Mouse (Mus musculus) cerebellum, postnatal 10 days (tissue): Measurements from ENCODE around the gene Hdac6.
A peak's percentile ranks its signal among the peaks of the same experiment; 100 is the strongest.

ENCODE experiments used
- DNase-seq, 2 experiments: peaks; one replicate each; pipeline ENCODE4 v3.0.0; 2021; ENCODE audit warnings: mixed read lengths in 2 of 2

Hdac6 gene

DNA sequence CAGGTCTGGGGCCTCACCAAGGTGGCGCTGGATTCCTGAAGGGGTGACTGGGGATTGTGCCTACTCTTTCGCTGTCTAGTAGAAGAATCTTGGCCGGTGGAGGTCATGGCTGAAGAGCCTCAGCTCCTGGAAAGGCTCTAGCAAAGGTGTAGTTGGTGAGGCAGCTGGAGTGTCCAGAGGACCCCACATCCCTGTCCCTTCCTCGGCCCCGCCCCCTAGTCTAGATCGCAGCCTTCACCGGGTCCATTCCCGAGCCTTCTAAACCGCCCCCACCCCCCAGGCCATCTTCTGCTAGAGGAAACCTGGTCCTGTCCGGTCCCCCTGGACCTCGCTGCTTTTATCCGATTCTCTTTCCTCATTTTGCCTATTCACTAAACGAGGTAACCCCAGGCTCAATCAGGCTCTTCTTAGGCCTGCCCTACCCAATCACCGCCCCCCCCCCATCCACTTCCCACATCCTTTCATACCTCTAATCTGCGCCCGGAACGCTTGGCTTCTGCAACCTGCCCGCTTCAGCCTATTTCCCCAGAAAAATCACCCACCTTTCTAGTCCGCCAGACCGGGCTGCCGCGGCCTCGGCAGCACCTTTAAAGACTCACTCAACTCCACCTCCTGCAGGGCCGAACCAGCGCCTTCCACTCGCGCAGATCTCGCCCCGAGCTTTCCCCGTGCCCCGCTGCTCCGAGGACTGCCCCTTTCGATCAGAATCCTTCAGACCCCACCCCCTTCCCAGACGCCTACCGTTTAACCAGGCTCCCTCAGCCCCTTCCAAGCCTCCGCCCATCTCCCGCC is at the start of gene Hdac6:
Gene Hdac6 (minus strand): TSS at position 782 of the 792 bp plus-strand sequence.
- peak; percentile 55 to 57 for DNase-seq

DNA sequence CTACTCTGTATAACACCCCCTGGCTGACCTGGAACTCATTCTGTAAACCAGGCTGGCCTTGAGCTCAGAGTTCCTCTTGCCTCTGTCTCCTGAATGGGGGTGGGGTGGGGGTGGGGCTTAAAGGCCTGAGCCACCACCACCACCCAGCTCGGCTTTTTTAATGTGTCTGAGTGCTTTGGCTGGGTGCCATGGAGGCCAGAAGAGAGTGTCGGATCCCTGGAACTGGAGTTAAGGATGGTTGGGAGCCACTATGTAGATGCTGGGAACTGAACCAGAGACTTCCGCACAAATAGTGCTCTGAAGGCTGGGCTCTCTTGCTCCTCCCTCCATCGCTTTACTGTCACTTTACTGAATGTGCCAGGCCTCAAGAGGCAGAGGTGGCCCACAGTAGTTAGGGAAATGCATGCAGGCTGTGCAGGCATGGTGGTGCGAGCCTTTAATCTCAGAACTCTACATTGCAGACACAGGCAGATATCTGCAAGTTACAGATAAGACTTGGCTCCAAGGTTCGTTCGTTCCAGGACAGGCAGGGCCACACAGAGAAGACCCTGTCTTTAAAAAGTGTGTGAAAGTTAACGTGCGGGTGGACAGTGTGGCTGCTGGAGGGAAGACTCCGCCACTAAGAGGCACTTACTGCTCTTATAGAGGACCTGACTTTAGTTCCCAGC is 45.5 kb upstream of the Hdac6 start:
- DNase-seq, result peak; percentile 4 to 10

DNA sequence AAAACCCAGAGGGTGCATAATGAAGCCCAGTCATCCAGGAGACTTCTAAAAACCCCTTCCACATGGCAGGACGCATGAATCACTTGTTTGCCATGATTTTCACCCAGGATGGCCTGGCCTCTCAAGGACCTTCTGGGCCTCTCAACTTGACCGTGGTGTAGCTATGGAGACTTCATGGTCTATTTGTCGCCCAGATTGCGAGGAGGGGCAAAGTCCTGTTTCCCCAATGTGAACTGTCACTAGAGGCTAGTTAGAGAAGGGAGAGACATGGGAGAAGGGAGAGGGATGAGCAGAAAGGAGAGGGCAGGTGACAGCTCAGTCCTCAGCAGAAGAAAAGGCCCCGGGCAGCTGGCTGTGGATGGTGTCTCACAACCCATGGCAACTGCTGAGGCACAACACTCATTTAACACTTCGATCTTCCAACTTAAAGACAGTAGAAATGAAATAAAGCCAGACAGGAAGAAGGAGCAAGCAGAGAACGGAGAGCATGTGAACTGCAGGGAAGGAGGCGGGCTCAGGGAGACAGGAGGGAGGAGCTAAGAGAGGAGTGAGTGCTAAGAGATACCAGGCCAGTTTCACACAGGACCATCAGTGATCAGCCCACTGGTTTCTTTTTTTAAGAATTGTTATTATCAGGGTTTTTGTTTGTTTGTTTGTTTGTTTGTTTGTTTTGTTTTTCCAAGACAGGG is 44.8 kb upstream of the Hdac6 start:
- no peak for DNase-seq

DNA sequence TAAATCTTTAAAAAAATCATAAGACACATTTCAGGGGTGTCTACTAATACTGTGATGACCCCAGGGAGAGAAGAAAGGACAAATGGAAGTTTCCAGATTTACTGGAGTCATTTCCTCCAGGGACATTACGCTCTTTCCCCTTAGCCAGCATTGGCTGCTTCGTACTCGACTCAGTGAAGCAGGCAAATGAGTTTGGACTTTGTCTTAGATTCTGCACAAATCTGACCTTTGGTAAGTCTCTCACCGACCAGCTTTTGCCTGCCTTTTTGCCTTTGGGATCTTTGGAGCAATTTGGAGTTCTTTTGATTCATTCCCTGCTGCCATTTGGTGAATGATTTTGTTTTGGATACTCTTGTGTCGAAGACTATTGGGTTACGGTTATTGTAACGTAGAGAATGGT is 33.7 kb upstream of the Hdac6 start:
- no peak for DNase-seq

DNA sequence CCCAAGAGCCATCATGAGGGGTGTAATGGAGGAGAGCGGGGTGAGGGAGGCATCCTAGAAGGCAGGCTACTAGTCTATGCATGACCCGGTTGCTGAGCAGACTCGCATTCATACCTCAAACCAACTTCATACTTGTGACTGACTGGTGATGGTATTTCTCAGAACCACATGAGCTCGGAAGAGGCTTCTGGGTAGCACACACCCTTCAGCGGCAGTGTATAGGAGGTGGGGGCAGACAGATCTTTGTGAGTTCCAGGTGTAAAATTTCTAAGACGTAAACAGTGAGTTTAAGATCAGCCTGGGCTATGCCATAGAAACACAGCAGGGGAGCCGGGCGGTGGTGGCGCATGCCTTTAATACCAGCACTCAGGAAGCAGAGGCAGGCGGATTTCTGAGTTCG is 30.2 kb upstream of the Hdac6 start, which contains the start of gene Gata1:
Gene Gata1 (minus strand): TSS at position 180 of the 400 bp plus-strand sequence.
- no peak for DNase-seq

DNA sequence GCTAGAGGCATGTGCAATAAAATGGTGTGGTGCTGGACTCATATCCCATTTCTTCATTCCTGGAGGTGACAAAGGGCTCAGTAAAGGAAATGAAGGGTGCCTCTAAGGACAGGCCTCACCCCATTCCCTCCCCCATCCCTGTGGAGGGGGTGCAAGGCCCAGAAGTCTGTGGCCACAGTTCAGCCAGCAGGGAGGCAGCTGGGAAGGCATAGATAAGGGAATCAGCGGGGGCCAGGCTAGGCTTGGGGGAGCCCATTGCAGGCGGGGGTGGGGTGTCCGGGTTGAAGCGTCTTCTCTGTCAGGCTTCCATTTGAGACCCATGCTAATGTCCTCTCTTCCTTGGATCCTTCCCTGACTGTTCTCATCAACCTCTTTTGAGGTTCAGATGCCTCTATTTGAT is 23.6 kb upstream of the Hdac6 start:
- DNase-seq, result no peak

DNA sequence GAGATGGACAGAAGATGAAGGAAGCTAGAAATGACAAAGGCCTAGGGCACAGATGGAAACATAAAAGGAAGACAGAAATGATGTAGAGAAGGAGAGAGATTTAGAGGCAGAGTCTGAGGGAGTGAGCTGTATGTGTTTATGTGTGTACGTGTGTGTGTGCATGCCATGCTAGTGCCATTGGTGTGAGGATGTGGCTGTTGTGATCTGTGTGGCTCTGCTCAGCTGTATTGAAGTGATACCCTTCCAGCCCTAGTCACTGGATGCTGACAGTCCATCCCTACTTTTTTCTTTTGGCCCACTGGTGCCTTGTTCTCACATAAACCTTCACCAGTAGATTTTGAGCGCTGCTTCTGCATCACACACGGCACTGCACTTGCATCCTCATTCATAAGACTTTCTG is 21.2 kb upstream of the Hdac6 start:
- DNase-seq, result no peak

DNA sequence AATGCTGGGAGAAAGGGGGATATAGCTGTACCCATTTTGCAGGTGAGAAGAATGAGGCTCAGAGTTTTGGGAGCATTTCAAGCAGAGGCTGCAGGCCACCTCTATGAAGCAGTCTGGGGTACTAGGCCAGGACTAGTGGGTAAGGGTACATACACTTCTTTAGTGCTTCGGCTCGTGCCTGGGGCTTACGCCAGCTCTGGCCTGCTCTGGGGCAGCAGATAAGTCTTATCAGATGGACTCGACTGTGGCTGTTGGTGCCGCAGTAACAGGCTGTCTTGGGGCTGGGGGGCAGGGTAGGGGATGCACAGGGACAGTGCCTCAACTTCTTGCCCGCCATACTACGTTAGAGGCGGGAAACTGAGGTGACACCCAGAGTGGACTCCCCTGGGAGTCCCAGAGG is 20.5 kb upstream of the Hdac6 start:
- no peak for DNase-seq

DNA sequence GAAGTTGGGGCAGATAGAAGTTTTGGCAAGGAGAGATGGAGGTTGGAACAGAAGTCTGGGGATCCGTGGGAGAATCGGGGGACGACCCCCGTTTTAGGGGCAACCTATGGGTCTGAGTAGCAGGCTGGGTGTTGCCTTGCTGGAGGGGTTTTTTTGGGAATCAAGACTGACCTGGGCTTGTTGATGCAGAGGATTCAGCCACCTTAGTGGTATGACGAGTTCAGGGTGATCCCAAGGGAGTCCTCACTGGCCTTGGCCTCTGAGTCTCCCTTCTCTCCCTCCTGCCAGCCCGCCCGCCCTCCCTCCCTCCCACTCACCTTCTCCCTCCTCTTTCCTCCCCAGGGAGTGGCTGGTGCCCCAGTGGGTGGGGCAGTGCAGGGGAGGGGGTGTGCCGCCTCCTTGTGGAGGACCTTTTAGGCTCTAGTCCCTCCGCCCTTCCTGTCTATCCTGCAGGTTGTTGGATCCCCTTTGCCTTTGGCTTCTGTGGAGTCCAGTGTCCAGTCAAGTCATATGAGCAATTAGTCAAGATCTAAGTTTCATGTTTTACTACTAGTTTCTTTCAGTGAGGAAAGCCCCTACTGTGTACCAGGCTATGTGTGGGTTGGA is 20.0 kb upstream of the Hdac6 start:
- DNase-seq, result no peak

DNA sequence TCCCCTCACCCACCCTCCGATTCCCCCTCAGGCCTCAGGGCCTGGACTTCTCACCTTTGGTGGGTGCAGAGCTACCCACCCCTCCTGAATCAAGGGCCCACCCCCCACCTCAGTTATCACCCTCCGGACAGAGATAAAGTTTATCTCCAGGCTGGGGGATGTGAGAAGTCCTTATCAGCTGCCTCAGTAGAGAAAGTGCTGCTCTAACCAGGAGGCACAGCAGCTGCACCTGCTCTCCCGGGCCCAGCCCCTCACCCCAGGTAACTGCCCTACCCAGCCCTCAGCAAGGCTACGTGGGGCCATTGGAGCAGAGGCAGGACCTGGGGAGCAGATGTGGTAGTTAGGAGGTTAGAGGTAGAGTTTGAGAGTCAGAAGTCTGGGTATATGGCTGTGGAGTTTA is 18.5 kb upstream of the Hdac6 start:
- no peak for DNase-seq

DNA sequence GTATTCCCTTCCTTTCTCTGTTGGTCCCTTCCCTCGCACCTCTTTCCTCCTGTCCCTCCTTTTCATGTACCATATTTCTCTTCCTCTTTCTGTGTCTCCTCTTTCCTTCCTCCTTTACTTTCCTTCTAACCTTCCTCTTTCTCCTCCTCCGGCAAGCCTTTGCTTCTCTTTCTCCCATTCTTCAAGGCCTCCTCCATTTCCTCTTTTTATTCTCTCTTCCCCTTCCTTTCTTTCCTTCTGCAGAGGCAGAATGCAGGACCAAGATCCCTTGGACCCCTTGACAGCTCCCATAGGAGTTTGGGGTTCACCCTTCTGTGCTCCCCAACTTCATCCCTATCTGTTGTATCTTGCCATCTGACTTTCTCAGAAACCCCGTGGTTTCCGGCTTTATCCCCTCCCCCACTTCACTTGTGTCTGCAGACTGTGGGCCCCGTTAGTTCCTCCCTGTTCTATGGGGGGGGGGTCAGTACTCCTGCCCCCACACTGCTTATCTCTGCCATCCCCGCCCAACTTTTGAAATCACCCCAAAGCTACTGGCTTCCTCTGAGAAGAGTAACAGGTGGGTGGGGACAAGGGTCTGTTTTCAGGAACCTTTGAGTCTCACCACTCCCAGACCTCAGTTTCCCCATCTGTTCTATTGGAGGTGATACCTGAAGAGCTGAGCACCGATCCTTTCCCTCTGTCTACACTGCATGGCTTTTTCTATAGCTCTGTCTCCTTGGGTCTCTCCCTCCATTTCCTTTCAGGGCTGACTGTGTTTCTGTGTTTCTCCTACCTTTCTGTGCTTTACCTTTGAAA is 16.3 kb upstream of the Hdac6 start:
- no peak for DNase-seq

DNA sequence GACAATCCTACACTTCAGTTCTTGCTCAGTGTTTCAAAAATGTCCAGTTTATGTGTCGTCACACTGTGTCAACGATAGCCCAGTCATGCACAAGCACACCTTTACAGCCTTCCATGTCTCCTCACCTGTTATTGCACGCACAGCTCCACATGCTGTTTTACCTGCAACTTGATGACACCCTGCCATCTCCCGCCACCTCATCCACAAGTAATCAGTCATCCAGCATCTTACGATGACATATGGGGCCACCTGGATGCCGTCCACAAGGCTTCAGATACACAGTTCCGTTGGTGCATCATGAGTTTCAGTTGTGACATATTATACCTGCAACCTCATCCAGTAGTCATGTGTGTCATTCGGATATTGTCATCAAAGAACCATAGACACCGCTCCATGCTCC is 11.2 kb upstream of the Hdac6 start:
- no peak for DNase-seq

DNA sequence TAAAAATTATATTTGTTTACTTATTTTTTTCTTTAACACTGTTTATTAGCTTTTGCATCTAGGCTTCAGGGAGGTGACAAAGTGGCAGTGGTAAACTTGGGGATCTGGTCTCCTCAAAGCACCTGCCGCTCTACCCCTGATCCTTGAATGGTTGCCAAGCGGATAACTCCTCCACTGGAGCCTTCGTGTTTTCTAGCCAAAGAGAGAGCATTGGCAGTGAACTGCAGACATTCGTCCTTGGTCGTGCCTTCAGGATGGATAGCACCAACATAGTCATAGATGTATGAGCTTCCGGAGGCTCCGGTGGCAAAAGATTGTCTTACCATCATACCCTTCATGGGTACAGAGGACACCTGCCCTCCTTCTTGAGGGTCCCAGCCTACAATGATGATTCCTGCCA is 2.4 kb upstream of the Hdac6 start:
- peak in 1 of 2 experiments; percentile 9 for DNase-seq

DNA sequence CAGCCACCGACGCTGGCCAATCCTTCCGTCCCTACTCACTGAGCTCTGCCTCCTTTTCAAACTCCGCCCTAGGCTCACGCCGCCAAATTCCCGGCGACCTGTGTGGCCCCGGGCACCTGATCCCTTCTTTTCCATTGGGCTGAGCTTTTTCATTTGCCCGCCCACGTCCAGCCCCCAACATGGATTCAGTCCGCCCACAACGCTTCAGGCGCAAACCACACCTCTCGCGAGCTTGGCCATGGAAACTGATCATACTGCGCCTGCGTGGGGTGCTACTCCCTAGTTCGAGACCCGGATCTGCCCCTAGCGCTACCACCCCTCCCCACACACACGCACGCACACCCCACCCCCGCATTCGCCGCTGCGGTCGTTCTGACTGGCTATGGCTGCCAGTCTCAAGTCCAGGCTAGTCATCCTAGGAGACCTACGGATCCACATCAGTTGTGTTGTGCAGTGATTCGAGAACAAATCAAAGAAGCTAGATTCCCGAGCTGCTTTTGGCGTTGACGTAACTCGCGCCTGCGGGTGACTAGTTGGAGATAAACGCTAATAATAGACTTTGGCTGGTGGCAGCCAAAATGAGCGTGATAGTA is 307 bp upstream of the Hdac6 start:
- DNase-seq, result peak; percentile 93 to 96

DNA sequence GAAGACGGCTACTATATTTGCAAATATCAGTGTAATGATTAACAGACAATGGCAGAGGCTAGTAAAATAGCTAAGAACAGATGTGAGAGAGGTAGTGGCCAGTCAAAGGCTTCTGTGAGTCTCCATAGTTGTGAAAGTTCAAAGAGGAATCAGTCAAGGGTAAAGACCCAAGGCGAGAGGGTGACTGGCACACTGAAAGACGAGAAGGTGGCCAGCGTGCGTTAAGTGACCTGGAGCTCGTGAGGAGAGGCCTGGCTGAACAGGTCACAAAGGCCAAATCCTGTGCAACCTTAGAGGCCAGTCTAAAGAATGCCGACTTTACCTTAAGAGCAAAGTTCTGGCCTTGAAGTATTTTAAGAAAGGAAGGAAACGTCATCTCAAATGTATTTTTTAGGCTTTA is 2.1 kb downstream of the Hdac6 start:
- DNase-seq, result no peak

DNA sequence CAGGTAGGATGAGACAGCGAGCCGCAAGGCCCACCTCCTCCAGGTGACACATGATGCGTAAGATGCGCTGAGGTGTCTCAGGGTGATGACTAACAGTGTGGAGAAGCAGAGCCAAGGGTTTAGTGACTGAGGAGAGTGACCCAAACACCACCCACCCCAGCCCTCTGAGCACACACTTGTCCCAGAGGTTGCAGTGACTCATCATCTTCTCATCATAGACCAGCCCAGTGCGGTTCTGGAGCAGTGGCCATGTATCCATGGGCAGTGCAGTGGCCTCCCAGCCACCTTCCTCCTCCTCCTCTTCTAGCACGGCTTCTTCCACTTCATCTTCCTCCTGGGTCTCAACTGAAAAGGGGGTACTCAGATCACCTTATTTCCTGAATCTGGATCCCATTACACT is 10.0 kb downstream of the Hdac6 start:
- DNase-seq, result no peak

DNA sequence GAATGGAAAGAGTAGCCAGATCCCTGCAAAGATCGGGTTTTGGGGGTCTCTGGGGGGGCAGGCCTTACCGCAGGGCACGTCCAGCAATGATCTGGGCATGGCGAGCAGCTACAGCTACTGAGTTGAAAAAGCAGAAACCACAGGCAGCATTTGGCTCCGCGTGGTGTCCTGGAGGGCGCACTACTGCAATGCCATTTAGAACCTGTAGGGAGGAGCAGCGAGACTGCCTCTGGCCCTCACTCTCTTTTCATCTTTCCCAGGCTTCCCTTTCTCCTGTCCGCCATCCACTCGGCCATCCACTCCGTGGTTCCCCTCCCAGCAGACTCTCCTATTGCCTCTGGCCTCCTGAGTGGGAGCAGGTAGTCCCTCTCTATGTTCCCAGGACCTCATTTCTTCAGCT is 10.8 kb downstream of the Hdac6 start:
- DNase-seq, result peak in 1 of 2 experiments; percentile 16

DNA sequence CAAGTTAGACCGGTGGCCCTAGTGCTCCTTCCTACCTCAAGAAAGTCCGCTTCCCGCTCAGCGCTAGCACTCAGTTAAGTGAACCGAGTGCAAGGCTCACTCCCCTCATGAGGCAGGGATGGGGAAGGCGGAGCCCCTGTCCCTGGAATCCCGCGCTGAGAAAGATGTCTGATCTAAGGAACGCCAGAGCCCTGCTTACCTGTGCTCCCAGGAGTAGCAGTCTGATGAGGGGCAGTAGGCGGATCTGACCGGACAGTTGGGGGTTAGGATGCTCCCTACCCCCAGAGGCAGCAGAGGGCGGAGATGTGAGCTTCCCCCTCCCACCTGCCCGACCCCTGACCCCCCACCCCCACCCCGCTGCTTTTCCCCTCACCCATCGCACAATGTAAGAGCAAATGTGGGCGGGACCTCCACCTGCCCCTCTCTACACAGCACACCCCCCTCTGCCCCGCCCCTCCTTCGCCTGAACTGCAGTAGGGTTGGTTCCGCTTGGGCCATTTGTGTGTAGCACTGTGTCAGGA is 19.4 kb downstream of the Hdac6 start, which contains the start of gene Eras:
Gene Eras (minus strand): TSS at position 338 of the 521 bp plus-strand sequence.
- DNase-seq, result no peak

DNA sequence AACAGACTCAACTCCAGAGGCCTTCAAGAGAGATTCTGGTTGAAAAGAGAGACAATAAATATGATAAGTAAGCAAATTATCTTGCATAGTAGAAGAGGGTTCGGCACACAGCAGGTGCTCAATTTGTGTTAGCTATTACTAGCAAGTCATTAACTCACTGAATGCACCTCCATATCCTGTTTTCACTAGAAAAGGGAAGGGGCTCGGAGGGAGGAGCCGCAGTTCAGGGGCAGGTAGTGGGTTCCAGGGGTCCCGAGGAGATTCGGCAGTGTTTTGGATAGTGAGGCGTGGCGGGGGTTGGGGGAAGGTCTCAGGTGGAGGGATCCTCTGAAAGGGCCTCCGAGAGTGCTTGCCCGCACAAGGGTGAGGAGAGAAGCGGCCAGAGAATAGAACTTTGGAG is 20.6 kb downstream of the Hdac6 start:
- DNase-seq, result no peak

DNA sequence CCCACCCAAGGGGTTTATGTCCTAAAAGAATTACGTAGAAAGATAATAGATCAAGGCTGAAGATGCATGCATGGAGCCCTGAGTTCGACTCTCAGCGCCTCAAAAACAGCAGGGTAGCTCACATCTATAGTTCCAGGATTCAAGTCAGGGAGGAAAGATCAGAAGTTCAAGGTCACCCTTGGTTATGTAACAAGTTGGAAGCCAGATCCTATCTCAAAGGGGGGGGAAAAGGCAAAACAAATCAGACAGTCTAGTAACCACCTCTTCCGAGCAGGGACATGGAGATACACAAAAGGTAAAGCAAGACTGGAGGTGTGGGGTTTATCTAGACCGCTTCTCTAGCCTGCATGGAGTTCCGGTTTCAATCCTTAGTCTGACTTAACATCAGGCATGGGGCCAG is 21.4 kb downstream of the Hdac6 start:
- DNase-seq, result no peak

DNA sequence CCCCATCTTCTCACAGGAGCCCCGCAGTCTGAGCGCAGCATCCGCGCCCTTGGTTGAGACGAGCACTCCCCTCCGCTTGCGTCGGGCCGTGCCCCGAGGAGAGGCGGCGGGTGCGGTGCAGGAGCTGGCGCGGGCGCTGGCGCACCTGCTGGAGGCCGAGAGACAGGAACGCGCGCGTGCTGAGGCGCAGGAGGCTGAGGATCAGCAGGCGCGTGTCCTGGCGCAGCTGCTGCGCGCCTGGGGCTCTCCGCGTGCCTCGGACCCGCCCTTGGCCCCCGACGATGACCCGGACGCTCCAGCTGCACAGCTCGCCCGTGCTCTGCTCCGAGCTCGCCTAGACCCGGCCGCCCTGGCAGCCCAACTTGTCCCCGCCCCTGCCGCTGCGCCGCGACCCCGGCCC is 25.7 kb downstream of the Hdac6 start:
- peak; percentile 26 to 40 for DNase-seq
